Mouse (Mus musculus) kidney, adult 8-10 months (tissue): Measurements from ENCODE around the gene Srgap1.
A peak's percentile ranks its signal among the peaks of the same experiment; 100 is the strongest.

Source experiments
- DNase-seq, 2 experiments: peaks; one replicate each; pipeline ENCODE4 v3.0.0; 2022

Gene Srgap1

GRCm38 (mm10) chr10:121807771-121808170 is 239.3 kb downstream of the Srgap1 start:
- DNase-seq, result no peak

DNA sequence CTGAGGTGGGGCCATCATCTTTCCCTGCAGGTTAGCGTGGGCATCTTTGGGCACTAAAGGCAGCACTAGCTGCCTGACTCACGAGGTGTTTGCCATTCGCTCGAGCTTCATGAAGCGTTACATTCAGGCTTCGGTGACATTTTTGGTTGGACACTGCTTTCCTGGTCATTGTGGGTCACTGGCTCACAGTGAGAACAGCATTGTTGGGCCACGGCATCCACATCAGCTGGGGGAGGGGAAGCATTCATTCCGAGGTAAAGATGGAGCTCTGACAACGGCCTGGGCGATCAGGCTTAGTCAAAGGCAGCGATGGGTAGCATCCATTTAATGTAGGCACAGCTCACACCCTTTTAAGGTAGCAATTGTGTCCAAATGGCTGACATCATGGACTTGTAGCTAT is 240.3 kb downstream of the Srgap1 start:
- no peak for DNase-seq

- no peak for DNase-seq
Observed at GRCm38 (mm10) chr10:121805933-121806341, 241.2 kb downstream of the Srgap1 start.

GRCm38 (mm10) chr10:121804551-121804950 is 242.6 kb downstream of the Srgap1 start:
- no peak for DNase-seq

GRCm38 (mm10) chr10:121800041-121800440 is 247.1 kb downstream of the Srgap1 start:
- no peak for DNase-seq

GRCm38 (mm10) chr10:121796027-121796802 is 250.9 kb downstream of the Srgap1 start:
- no peak for DNase-seq

GRCm38 (mm10) chr10:121794486-121794885 is 252.6 kb downstream of the Srgap1 start:
- no peak for DNase-seq

DNA sequence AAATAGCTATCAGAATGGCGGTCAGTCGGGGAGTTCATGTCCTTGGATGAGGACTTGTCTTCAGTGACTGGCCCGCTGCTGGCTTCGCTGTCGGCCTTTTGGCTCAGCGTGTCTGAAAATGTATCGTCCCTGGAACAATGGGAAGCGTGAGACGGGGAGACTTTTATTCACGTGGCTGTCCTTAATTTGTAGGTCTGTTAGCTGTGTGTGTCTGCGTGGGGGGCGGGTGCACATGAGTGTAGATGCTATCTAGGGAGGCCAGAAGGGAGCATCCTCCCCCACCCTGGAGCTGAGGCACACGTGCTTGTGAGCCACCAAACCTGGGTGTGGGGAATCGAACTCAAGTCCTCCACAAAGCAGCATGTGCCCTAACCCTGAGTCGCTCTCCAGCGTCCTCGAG is 254.5 kb downstream of the Srgap1 start:
- no peak for DNase-seq

GRCm38 (mm10) chr10:121790078-121790477 is 257.0 kb downstream of the Srgap1 start:
- DNase-seq, result no peak

DNA sequence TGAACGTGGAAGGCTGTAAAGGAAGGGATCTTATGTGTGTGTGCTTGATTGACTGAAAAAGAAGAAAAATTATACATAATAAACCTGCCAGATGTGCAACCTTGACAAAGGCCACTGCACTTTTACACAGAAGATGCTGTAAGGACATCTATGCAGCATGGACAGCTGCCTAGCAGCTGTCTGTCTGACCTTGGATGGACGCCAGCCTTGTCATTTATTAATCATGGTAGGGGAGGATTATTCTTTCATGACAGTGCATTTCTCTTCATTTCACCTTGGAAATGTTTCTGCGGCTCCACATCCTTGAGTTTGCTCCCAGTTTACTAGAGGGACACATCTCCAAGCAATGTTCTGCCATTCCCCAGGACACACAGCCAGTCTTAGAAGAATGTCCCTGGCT is 258.6 kb downstream of the Srgap1 start:
- peak in 1 of 2 experiments; percentile 37 for DNase-seq

DNA sequence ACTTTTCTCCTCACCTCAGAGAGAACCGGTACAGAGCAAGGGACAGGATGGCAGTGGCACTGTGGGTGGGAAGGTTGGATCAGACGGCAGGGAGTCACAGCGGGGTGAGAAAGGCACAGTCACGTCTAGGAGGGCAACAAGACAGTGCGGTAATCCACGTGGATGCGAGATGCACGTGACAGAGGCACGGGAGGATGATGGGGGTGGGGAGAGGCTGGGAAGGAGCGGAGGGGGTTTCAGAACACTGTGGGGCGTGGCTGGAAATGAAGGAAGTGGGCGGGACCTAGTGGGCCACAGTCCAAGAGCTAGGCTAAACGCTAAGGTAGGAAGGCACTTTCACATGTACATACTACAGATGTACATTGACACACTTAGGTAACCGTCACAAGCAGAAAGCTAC is 266.0 kb downstream of the Srgap1 start:
- no peak for DNase-seq

- no peak for DNase-seq
Observed at GRCm38 (mm10) chr10:121775990-121776389, 271.1 kb downstream of the Srgap1 start.

- DNase-seq, result no peak
Observed at GRCm38 (mm10) chr10:121773813-121774212, 273.3 kb downstream of the Srgap1 start.

GRCm38 (mm10) chr10:121770624-121771577 is 276.2 kb downstream of the Srgap1 start:
- peak in 1 of 2 experiments; percentile 22 for DNase-seq

- no peak for DNase-seq
Observed at GRCm38 (mm10) chr10:121769711-121770110, 277.4 kb downstream of the Srgap1 start.

GRCm38 (mm10) chr10:121767295-121767694 is 279.8 kb downstream of the Srgap1 start:
- DNase-seq, result peak in 1 of 2 experiments; percentile 26

DNA sequence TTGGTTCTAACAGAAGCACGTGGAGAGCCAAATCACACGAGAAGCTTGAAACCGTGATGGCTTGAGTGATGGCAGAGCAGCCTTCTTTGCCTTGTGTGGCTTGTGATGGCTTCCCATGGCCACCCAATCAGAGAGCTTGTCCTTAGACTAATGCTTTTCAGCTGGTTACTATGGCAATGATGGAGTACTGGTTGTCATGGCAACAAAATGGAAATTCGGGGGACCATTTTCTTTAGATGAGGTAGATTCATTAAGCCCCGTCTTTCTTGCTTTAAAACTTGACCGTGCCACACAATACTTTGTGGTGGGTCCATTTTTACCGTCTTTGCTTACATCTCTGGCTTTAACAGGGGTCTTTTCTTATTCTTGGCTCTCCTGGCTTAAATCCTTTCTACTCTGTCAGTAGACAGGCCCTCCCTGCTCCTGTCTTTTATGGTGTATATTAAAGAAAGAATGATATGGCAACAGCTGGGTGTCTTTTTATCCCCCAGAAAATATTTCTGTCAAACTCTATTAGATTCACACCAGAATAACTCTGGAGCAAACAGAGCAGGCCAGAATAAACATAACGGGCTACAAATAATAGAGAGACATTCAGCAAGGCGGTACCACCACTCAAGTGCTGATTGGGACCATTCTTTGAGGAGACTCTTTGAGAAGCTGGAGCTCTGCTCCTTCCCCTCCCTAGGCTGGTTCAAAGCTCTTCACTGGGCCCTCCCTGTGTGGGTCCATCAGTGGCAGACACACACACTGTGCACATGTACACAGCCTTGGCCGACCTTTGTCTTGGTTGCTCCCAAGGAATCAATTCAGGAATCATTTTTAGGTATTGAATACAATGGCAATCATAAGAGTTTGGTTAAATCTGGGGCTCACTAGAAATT is 281.7 kb downstream of the Srgap1 start:
- DNase-seq, result no peak

- DNase-seq, result no peak
Observed at GRCm38 (mm10) chr10:121764469-121765173, 282.5 kb downstream of the Srgap1 start.

- no peak for DNase-seq
Observed at GRCm38 (mm10) chr10:121763191-121763590, 283.9 kb downstream of the Srgap1 start.

- no peak for DNase-seq
Observed at GRCm38 (mm10) chr10:121762141-121762540, 285.0 kb downstream of the Srgap1 start.

GRCm38 (mm10) chr10:121759095-121759494 is 288.0 kb downstream of the Srgap1 start:
- no peak for DNase-seq

DNA sequence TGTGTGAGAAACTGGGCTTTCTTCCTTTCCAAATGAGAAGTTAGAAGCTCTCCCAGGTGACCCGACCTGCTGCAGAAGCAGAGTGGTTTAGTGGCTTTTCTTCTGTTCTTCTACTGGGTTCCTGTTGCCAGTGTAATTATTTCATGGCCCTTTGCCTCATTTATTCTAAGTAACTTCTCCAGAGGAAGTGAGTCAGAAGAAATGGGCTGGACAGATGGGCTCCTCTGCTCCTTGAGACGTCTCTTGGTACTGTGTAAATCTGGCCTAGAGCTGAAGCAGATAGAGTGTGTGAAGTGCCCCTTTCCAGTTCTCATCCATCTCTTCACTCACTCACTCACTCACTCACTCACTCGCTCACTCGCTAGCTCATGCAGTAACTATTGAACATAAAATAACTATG is 290.4 kb downstream of the Srgap1 start:
- DNase-seq, result no peak
